Mouse (Mus musculus) gastrocnemius, postnatal 36 days (tissue): ENCODE data around the gene Ezr. TPM values are rescaled to one million over a fixed set of nuclear protein-coding genes. Genes with fewer than 3 reads are reported as not detected.

Experiments used
- DNase-seq, 2 experiments: peaks; one replicate each; pipeline ENCODE4 v3.0.0; 2022
- intact Hi-C: fragments of 180-260 bp; cut with DNase I; formaldehyde crosslinking; loops from one replicate; pipeline ENCODE4 v1.15.1; 2025
- total RNA-seq, 2 experiments: library from RNA; stranded (reverse); gene quantifications; 2 replicates each; pipeline ENCODE4 v1.2.3; 2021

Gene Ezr
- total RNA-seq, 2 experiments from 2014 or later, result 2.1 to 2.5 TPM

DNA sequence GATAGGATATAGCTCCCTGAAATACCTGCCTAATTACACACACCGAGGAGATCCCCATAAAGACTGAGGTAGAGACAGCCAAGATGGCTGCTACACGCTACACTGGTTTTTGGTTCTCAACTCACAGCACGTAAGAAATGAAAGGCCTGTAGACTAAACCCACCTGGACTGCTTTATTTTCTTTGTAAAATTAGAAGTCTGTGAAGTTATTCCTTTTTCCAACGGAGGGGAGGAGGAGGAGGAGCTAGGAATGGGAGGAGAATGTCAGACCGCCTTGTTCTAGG lies 10.2 kb downstream of the Ezr start:
- DNase-seq, result no peak
- intact Hi-C loops, result loop anchor here (10.0 kb wide), 1 partner anchor 122 kb away; no protein-coding TSS in a partner anchor

- DNase-seq, result no peak
- intact Hi-C loops, result loop anchor here (10.0 kb wide), 1 partner anchor 123 kb away; no protein-coding TSS in a partner anchor
Observed at GRCm38 (mm10) chr17:6771661-6772489, 10.7 kb downstream of the Ezr start.

DNA sequence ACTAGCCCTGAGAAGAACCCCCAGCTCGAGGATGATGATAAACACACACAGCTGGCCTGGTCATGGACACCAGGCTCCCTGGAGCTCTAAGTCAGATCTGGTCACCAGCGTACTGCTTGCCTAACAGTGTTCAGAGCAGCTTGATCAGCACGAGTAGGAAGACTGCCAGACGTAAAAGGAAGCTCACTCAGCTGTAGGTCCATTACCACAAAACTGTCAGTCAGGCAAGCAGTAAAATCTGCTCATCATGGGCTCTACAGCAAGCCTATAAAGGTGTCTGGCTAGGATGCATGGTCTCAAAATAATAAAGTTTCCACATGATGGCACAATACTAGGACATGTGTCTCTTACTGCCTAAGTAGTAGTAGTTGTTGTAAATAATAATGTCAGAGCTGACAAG lies 13.0 kb downstream of the Ezr start:
- no peak for DNase-seq
- intact Hi-C loops, result loop anchor here (10.0 kb wide), 1 partner anchor 125 kb away; no protein-coding TSS in a partner anchor

DNA sequence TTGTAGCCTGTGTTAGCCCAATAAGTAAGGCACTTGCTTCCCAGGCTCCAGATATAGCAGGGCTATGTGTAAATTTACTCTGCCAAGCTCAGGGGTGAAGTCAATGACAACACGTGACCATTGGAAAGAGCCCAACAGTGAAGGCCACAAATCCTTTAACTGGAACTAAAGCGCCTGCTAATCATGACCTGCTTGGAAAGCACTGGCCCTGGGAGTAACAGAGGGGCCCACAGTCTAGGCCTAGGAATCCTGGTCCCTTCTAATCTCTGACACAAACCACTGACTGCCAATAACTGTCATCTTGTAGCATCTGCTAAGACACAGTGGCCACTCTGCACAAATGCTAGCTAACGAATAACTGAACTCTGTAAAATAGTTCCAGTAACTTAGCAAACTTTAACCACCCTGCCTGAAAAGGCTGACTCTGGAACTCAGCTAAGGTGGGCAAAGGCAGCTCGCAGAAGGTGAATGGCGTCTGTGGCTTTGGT lies 14.2 kb downstream of the Ezr start:
- no peak for DNase-seq
- intact Hi-C loops, result no loop called here

- no peak for DNase-seq
- intact Hi-C loops, result no loop called here
Observed at GRCm38 (mm10) chr17:6767771-6768170, 14.8 kb downstream of the Ezr start.

GRCm38 (mm10) chr17:6766823-6767222 lies 15.8 kb downstream of the Ezr start:
- DNase-seq, result no peak
- intact Hi-C loops, result no loop called here

- no peak for DNase-seq
- intact Hi-C loops, result no loop called here
Observed at GRCm38 (mm10) chr17:6765886-6766285, 16.7 kb downstream of the Ezr start.

DNA sequence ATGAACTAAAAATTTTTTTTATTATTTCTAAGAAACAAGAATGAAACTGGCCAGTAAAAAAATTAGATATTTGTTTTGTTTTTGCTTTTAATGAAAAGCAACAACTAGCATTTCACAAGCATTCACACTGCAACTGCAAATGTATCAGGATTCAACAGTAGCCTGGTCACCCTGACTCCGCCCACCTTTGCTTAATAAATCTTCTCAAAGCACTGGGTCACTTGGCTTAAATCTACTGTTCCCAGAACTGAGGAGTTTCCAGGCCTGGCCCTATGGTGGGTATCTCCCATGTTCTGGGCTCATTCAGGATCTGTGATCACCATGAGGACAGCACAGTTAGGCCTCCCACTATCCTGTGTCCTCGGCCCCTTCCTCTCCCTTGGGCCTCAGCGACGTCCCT lies 17.9 kb downstream of the Ezr start:
- intact Hi-C loops, result loop anchor here (1.0 kb wide), 1 partner anchor 25 kb away; no protein-coding TSS in a partner anchor
- no peak for DNase-seq

- no peak for DNase-seq
- intact Hi-C loops, result loop anchor here (1.0 kb wide), 1 partner anchor 25 kb away; no protein-coding TSS in a partner anchor
Observed at GRCm38 (mm10) chr17:6764227-6764593, 18.4 kb downstream of the Ezr start.

GRCm38 (mm10) chr17:6763513-6764226 lies 18.9 kb downstream of the Ezr start:
- intact Hi-C loops, result loop anchor here (1.0 kb wide), 1 partner anchor 24 kb away; no protein-coding TSS in a partner anchor
- no peak for DNase-seq

DNA sequence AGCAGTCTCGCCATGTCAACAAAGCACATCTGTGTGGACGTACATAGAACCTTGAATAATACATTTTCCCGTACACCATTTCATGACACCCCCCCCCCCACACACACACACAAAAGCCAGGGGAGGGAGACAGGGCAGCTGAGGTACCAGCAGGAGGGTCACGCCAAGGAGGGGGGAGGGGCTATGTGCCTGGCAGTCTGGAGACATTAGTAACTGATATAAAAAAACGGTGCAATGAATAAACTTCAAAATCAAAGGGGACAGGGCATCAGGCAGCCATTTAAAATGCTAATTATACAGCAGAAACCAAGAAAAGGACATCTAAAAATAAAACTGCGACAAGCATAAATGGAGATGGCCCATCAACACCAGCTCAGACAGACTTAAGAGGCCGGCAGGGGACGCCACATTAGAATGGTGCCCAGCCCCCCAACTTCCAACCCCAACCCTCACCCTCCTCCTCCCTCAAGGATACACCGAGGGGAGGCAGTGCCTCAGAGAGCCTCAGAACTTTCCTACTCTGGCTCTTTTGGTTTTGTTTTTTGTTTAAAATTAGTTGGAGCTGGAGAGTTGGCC lies 22.8 kb downstream of the Ezr start:
- intact Hi-C loops, result no loop called here

GRCm38 (mm10) chr17:6758845-6759244 lies 23.7 kb downstream of the Ezr start:
- no peak for DNase-seq
- intact Hi-C loops, result no loop called here

More for the DNA sequence above, 22.8 kb downstream of the Ezr start:
- DNase-seq, result no peak

GRCm38 (mm10) chr17:6757902-6758301 lies 24.7 kb downstream of the Ezr start:
- intact Hi-C loops, result no loop called here
- no peak for DNase-seq

GRCm38 (mm10) chr17:6755873-6756272 lies 26.7 kb downstream of the Ezr start:
- intact Hi-C loops, result no loop called here
- DNase-seq, result no peak

DNA sequence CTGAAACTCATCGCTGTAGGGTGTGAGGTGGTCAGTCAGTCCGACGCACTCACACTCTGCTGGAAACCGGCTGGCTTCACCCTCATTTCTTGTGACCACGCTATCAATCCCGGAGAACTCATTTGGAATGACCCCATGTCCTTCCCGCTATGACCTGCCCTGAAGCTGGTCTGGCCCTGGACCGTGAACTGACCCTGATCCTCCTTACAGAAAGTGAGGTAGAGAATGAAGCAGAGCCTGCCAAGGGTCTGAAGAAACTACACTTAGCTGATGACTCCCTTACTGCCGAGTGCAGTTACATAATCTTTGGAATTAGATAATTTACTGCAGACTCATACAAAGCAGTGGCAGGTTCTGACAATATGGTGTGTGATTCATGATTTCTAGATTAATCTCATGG lies 27.4 kb downstream of the Ezr start:
- intact Hi-C loops, result no loop called here
- no peak for DNase-seq

DNA sequence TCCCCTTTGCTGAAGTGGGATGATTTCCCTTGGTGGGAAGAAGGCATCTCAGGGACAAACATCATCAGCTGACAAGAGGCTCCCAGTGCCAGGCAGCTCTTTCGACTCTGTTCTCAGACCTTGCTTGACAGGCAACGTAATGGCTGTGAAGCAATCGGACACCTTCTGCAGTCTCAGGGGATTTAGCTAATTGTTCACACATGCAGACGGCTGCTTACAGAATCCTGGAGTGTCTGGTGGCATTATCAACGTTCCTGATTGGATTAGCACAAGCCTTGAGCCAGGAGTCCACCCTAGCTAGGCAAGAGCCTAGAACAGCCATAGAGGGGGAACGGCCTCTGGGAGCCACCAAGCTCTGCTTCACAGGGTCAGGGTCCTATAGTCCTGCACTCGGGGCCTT lies 30.2 kb downstream of the Ezr start:
- no peak for DNase-seq
- intact Hi-C loops, result no loop called here

GRCm38 (mm10) chr17:6751221-6751859 lies 31.2 kb downstream of the Ezr start:
- intact Hi-C loops, result no loop called here
- no peak for DNase-seq

DNA sequence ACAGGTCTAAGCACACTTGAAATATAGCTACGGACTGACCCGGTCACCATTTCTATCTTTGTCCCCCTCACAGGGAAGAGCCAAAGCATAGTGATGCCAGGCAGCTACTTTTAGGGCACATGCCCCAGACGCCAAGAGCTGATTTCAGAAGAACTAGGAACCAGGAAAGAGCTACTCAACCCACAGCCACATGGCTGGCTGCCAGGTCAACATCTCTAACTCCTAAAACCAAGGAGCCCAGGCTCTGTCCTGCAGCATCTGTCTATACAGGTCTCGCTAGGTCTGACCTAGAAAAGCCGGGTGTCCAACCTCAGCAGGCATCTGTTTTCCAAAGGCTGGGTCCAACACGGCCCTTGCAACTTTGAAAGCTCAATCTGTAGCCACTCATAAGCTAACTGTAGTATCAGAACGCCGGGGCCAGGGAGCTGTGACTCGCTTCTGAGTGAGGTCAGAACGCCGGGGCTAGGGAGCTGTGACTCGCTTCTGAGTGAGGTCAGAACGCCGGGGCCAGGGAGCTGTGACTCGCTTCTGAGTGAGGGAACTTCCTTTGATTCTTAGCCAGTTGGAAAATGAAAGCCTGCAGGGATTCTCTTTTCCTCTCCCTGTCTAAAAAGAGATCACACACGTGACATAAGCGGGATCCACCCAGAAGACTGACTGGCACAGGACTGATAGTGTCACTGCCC lies 33.7 kb downstream of the Ezr start:
- DNase-seq, result no peak
- intact Hi-C loops, result no loop called here

DNA sequence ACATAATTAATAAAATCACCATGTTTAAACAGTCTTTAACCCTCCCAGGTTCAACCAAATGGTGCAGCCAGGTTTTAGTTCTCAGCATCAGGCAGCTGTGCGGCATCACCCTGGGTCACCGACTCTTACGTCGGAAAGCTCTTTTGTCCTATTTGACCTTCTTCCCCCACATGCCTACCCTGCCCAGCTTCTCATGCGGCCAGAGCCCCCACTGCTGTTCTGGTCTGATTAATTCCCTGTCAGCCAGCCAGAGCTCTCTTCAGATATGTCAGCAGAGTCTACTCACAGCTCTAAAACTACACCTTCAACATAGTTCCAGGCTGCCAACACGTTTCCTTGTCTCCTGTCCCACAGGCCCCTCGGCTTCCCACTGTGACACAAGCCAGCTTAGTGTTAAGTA lies 35.1 kb downstream of the Ezr start:
- DNase-seq, result no peak
- intact Hi-C loops, result no loop called here
